Mouse (Mus musculus) CH12.LX (cell line): Measurements from ENCODE around the gene Dok1. TPM values are rescaled to one million over a fixed set of nuclear protein-coding genes. Genes with fewer than 3 reads are reported as not detected.

Source experiments
- DNase-seq: peaks from one replicate; pipeline ENCODE4 v3.0.0-alpha.2; 2013; ENCODE audit errors: extremely low read depth
- H3K27ac ChIP-seq: 2 replicates; pipeline ENCODE4 v1.5.1; 2012; ENCODE audit warnings: low read depth, mild to moderate bottlenecking, control low read depth, moderate library complexity; ENCODE audit not compliant: insufficient read depth
- H3K27me3 ChIP-seq: replicated peaks from 2 replicates; pipeline ENCODE3; 2012; ENCODE audit warnings: inconsistent platforms
- H3K36me3 ChIP-seq, 2 experiments: replicated peaks in 1 of 2; 2 replicates each; pipeline versions ENCODE3 to v1.6.1; 2012; ENCODE audit warnings: inconsistent platforms in 1 of 2, low read length in 1 of 2, mild to moderate bottlenecking in 1 of 2, mixed read lengths in 1 of 2, moderate library complexity in 1 of 2; ENCODE audit not compliant: control insufficient read depth in 1 of 2, insufficient read depth in 1 of 2
- H3K4me1 ChIP-seq, 2 experiments: 2 replicates each; pipeline ENCODE4 v1.6.1; 2012; ENCODE audit warnings: inconsistent platforms in 1 of 2, moderate library complexity in 1 of 2; ENCODE audit not compliant: insufficient read depth in 2 of 2, control insufficient read depth in 1 of 2
- H3K4me2 ChIP-seq: 2 replicates; pipeline ENCODE4 v1.6.1; 2012; ENCODE audit warnings: low read depth, mild to moderate bottlenecking, control low read depth; ENCODE audit not compliant: poor library complexity, insufficient read depth, severe bottlenecking
- H3K4me3 ChIP-seq, 3 experiments: fragments of 150-350 bp in 1 of 3; sonication (generic) in 1 of 3; replicated peaks in 1 of 3; 2 replicates each; pipeline versions ENCODE3 to v1.5.1; 2011 to 2012; ENCODE audit warnings: low read depth in 2 of 3, low read length in 2 of 3, mild to moderate bottlenecking in 2 of 3, moderate library complexity in 2 of 3, control low read depth in 1 of 3, improper control_type of control experiment in 1 of 3, inconsistent platforms in 1 of 3, mixed read lengths in 1 of 3; ENCODE audit not compliant: poor library complexity in 1 of 3
- H3K79me2 ChIP-seq: replicated peaks from 2 replicates; pipeline ENCODE4 v1.6.1; 2012; ENCODE audit warnings: mild to moderate bottlenecking, moderate library complexity; ENCODE audit not compliant: control insufficient read depth, poor library complexity, insufficient read depth, severe bottlenecking; ENCODE audit errors: extremely low read depth
- H3K9ac ChIP-seq: 2 replicates; pipeline ENCODE4 v1.6.1; 2012; ENCODE audit warnings: low read depth, mild to moderate bottlenecking, control low read depth, moderate library complexity; ENCODE audit not compliant: insufficient read depth
- H3K9me3 ChIP-seq: replicated peaks from 2 replicates; pipeline ENCODE3; 2012; ENCODE audit warnings: low read length, inconsistent platforms, mixed read lengths
- BHLHE40 ChIP-seq: IDR thresholded peaks from 2 replicates; pipeline ENCODE4 v1.6.1; 2011; ENCODE audit warnings: mild to moderate bottlenecking, low read depth, low read length, improper control_type of control experiment
- CHD1 ChIP-seq: IDR thresholded peaks from 2 replicates; pipeline ENCODE4 v1.6.1; 2012; ENCODE audit warnings: low read depth, low read length, improper control_type of control experiment, inconsistent platforms
- CHD2 ChIP-seq: IDR thresholded peaks from 2 replicates; pipeline ENCODE4 v1.6.1; 2011; ENCODE audit warnings: low read length, improper control_type of control experiment
- CTCF ChIP-seq, 2 experiments: IDR thresholded peaks in 1 of 2; conservative IDR thresholded peaks in 1 of 2; 2 replicates each; pipeline ENCODE4 v1.5.1; 2011 to 2012; ENCODE audit warnings: low read depth in 2 of 2, low read length in 2 of 2, improper control_type of control experiment in 1 of 2, inconsistent platforms in 1 of 2, mild to moderate bottlenecking in 1 of 2, moderate library complexity in 1 of 2
- ELF1 ChIP-seq: IDR thresholded peaks from 2 replicates; pipeline ENCODE4 v1.6.1; 2014; ENCODE audit warnings: low read depth, mild to moderate bottlenecking, inconsistent platforms, low read length, improper control_type of control experiment
- ETS1 ChIP-seq: conservative IDR thresholded peaks from 2 replicates; pipeline ENCODE4 v1.6.1; 2012; ENCODE audit warnings: low read depth, mild to moderate bottlenecking, inconsistent platforms, low read length, improper control_type of control experiment, moderate library complexity
- GABPA ChIP-seq: IDR thresholded peaks from 2 replicates; pipeline ENCODE4 v1.6.1; 2012; ENCODE audit warnings: low read depth, low read length, improper control_type of control experiment, inconsistent platforms; ENCODE audit not compliant: insufficient replicate concordance
- IRF4 ChIP-seq: IDR thresholded peaks from 2 replicates; pipeline ENCODE4 v1.6.1; 2014; ENCODE audit warnings: low read depth, mild to moderate bottlenecking, inconsistent platforms, low read length, improper control_type of control experiment
- JUND ChIP-seq: conservative IDR thresholded peaks from 2 replicates; pipeline ENCODE4 v1.6.1; 2011; ENCODE audit warnings: low read depth, low read length, improper control_type of control experiment
- KAT2A ChIP-seq: IDR thresholded peaks from 2 replicates; pipeline ENCODE4 v1.6.1; 2012; ENCODE audit warnings: low read length, improper control_type of control experiment, inconsistent platforms; ENCODE audit not compliant: insufficient replicate concordance
- MAFK ChIP-seq: IDR thresholded peaks from 2 replicates; pipeline ENCODE4 v1.6.1; 2011; ENCODE audit warnings: low read length, improper control_type of control experiment; ENCODE audit not compliant: insufficient replicate concordance
- MAX ChIP-seq: IDR thresholded peaks from 2 replicates; pipeline ENCODE4 v1.6.1; 2011; ENCODE audit warnings: low read length, improper control_type of control experiment
- MEF2A ChIP-seq: IDR thresholded peaks from 2 replicates; pipeline ENCODE4 v1.6.1; 2014; ENCODE audit warnings: low read depth, mild to moderate bottlenecking, inconsistent platforms, low read length, improper control_type of control experiment, borderline replicate concordance
- MXI1 ChIP-seq: IDR thresholded peaks from 2 replicates; pipeline ENCODE4 v1.6.1; 2011; ENCODE audit warnings: mild to moderate bottlenecking, low read depth, low read length, improper control_type of control experiment
- PAX5 ChIP-seq: IDR thresholded peaks from 2 replicates; pipeline ENCODE4 v1.6.1; 2012; ENCODE audit warnings: low read length, inconsistent platforms, mixed read lengths
- POLR2AphosphoS2 ChIP-seq: IDR thresholded peaks from 2 replicates; pipeline ENCODE4 v1.6.1; 2011; ENCODE audit warnings: low read depth, low read length, improper control_type of control experiment
- RAD21 ChIP-seq: IDR thresholded peaks from 2 replicates; pipeline ENCODE4 v1.6.1; 2011; ENCODE audit warnings: low read depth, mild to moderate bottlenecking, low read length, improper control_type of control experiment, moderate library complexity
- RCOR1 ChIP-seq: conservative IDR thresholded peaks from 2 replicates; pipeline ENCODE4 v1.6.1; 2012; ENCODE audit warnings: low read depth, mild to moderate bottlenecking, inconsistent platforms, low read length, improper control_type of control experiment
- SIN3A ChIP-seq: IDR thresholded peaks from 2 replicates; pipeline ENCODE4 v1.6.1; 2012; ENCODE audit warnings: low read length, improper control_type of control experiment, inconsistent platforms
- UBTF ChIP-seq: IDR thresholded peaks from 2 replicates; pipeline ENCODE4 v1.6.1; 2012; ENCODE audit warnings: low read depth, mild to moderate bottlenecking, inconsistent platforms, low read length, improper control_type of control experiment, moderate library complexity
- ZC3H11A ChIP-seq: IDR thresholded peaks from 2 replicates; pipeline ENCODE4 v1.6.1; 2012; ENCODE audit warnings: low read depth, mild to moderate bottlenecking, inconsistent platforms, low read length, improper control_type of control experiment
- ZKSCAN1 ChIP-seq: IDR thresholded peaks from 2 replicates; pipeline ENCODE4 v1.6.1; 2012; ENCODE audit warnings: low read depth, inconsistent platforms, low read length, improper control_type of control experiment, borderline replicate concordance
- ZNF384 ChIP-seq: IDR thresholded peaks from 2 replicates; pipeline ENCODE4 v1.6.1; 2012; ENCODE audit warnings: low read depth, low read length, improper control_type of control experiment, inconsistent platforms
- dilution Hi-C: fragments of 300-500 bp; cut with MboI; formaldehyde crosslinking; loops from 2 replicates; pipeline ENCODE4 v1.14.3; 2020; ENCODE audit warnings: low sequenced_read_pairs; ENCODE audit not compliant: extremely low pct_unique_long_range_greater_than_20kb, extremely low pct_ligation_motif_present
- in situ Hi-C: fragments of 300-500 bp; cut with MboI; formaldehyde crosslinking; loops from 3 replicates; pipeline ENCODE4 v1.14.3; 2019; ENCODE audit warnings: low sequenced_read_pairs, low pct_ligation_motif_present, low pct_unique_long_range_greater_than_20kb, mixed read lengths
- polyA plus RNA-seq: library from polyadenylated mRNA; unstranded; fragments of >175 nt; gene quantifications from 2 replicates; pipeline ENCODE4 v1.2.1, GENCODE M21; 2012; ENCODE audit warnings: low read depth; ENCODE audit not compliant: insufficient read length
- total RNA-seq, 2 experiments: library from RNA; depleted of rRNA; stranded (reverse); fragments of 300-350 nt in 1 of 2; fragments of >200 nt in 1 of 2; gene quantifications; 2 replicates each; pipeline ENCODE4 v1.2.3; 2012 to 2014

Gene Dok1
- total and polyA plus RNA-seq, 3 experiments: 21.4 to 33.2 (median 23.8) TPM

DNA sequence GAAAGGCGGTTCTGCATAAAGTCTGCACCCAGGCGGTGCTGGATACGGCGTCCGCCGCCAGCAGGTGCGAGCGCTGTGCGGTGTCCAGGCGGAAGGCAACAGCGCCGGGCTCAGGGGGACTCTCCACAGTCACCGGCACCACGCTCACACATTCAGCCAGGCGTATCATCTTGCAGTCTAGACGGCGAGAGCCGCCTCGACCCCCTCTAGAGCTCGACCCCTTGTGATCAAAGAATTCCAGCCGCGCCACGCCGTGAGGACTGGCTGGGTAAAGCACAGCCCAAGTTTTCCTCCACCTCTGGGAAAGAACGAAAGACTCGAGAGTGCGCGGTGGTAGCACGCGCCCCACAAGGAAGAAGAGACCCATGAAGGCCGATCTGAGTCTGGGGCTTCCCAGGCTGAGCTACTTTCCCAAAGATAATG lies 491 bp downstream of the Dok1 start:
- peak overlapping the region; percentile 74 for H3K9ac ChIP-seq
- H3K4me1 ChIP-seq: peaks cover 12 to 53% of the 10 kb centered on the region in 2 experiments
- no peak overlapping the region for H3K27ac ChIP-seq
- peaks cover 13 to 35% of the 10 kb centered on the region in 2 experiments for H3K36me3 ChIP-seq
- DNase-seq: no peak
- H3K4me2 ChIP-seq: peak overlapping the region; percentile 77
- peaks cover 8% of the 10 kb centered on the region for H3K27me3 ChIP-seq
- TF ChIP-seq MXI1 (0 out of 2 replicates have a peak, but pooled peaks have one; percentile 41), KAT2A (no peak), GABPA (no peak), BHLHE40 (0 out of 2 replicates have a peak, but pooled peaks have one; percentile 22), UBTF (peak; percentile 76; the same call in 1 of the 2 replicates), CTCF (conservative IDR thresholded peaks at IDR 0.05 in 1 of 2, IDR thresholded peaks at IDR 0.05 in 1 of 2; ENCODE audit: low read depth in 2 of 2, low read length in 2 of 2) (peak in 1 of 2 experiments; percentile 12; a peak in 1 of 4 replicates), MAFK (no peak), CHD2 (no peak), IRF4 (0 out of 2 replicates have a peak, but pooled peaks have one; percentile 9), ELF1 (no peak), MEF2A (no peak), MAX (peak; percentile 32; the same call in 1 of the 2 replicates), POLR2AphosphoS2 (no peak), SIN3A (no peak), ZNF384 (no peak), CHD1 (no peak), JUND (no peak), RAD21 (peak; percentile 5; the same call in 1 of the 2 replicates), ZC3H11A (no peak), RCOR1 (no peak), ETS1 (0 out of 2 replicates have a peak, but pooled peaks have one; percentile 8), PAX5 (no peak), ZKSCAN1 (no peak)
- dilution Hi-C loops: no loop called here
- in situ Hi-C loops: no loop called here
- H3K9me3 ChIP-seq: no peaks in the 10 kb centered on the region
- peaks cover 3% of the 10 kb centered on the region for H3K79me2 ChIP-seq
- H3K4me3 ChIP-seq: peak overlapping the region; percentile 64 to 90 (median 80)
